Mouse (Mus musculus): ENCODE results near the gene Trir.

Trir gene

GRCm38 (mm10) chr8:85035728-85036310 lies 9.2 kb downstream of the Trir start:
- no peak for DNase-seq (ENCODE audit: extremely low spot score, low read depth, low spot score)

GRCm38 (mm10) chr8:85036381-85036717 lies 9.7 kb downstream of the Trir start:
- no peak for DNase-seq (ENCODE audit: extremely low spot score, low read depth, low spot score)

DNA sequence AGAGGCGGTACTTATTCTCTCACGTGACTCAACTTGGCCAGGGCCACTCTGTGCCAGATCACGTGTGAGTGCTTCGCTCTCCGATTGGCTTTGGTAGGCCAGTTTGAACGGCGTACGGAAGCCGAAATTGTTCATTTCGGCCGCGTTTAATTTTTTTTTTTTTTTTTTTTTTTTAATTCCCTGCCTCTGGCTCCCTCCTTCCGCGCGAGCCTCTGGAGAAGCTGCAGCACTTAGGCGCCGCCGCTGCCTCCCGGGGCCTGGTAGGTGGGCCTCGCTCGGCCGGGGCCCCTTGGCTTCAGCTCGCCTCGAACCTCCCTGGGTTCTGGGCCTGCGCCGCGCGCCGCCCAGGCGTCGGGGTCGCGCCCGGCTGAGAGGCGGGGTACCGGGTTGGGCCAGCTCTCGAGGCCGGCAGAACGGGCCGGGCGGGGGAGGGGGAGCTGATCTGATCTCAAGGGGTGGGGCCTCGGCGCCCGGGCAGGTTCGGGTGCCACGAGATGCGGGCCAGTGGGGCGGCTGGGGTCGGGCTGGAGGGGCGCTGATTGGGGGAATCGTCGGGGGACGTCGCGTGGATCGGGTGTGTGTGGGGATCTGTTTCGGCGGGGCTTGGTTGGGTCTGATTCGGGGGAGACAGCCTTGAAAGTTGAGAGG lies 10.2 kb downstream of the Trir start, which contains the start of gene Tnpo2:
Gene Tnpo2 (plus strand): TSS at position 198 of the 648 bp plus-strand sequence.
- peak; percentile 89 for DNase-seq (ENCODE audit: extremely low spot score, low read depth, low spot score)

GRCm38 (mm10) chr8:85037366-85037680 lies 10.7 kb downstream of the Trir start:
- DNase-seq (ENCODE audit: extremely low spot score, low read depth, low spot score) = no peak

DNA sequence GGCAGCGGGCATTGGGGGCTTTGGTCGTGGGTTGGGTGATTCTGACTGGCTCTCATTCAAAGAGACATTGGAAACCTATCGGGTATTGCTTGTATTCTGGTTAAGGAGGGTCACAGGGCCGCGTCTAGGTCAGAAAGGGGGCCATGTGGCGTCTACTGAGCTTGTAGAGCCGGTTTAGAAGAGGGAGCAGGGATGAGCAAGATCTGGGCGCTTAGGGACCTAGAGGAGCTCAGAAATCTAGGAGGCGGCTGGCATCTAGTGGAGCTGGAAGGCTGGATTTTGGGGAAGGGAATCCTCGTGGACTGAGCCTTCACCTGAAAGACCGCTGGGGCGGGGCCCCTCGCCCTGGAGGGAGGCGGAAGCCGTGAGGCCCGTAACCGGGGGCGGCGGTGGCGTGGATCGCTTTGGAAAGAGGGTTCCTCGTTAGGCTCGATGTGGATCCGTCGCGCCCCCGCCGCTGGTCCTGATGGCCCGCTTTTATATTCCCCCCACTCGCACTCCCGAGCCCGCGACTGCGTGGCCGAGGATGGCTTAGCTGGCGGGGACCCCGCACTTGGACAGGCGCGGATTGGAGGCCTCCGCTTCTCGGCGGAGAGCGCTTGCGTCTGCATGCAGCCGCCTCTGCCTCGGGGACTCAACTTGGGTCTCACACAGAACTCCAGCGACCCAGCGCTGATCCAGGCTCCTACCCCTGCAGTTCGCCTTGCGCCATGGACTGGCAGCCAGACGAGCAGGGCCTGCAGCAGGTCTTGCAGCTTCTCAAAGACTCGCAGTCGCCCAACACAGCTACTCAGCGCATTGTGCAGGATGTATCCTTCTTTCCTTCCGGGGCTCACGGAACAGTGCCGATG lies 11.3 kb downstream of the Trir start:
- DNase-seq (ENCODE audit: extremely low spot score, low read depth, low spot score) = no peak

DNA sequence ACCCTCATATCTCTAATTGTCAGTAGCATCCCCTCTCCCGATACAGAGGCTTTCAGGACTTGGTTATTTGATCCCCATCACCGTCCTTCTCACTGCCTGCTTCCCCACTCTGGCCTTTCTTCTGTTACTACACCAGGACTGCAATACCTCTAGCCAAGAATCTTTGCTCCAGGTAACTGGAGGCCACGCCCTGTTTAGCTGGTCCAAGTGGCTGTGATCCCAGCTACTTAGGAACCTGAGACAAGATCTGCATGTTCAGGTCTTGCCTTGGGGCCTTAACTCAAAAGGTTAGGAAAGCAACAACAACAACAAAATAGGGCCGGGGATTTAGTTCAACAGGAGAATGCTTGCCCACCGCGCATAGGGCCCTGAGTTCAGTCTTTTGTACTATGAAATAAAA lies 17.0 kb downstream of the Trir start:
- no peak for DNase-seq (ENCODE audit: extremely low spot score, low read depth, low spot score)

- no peak for DNase-seq (ENCODE audit: extremely low spot score, low read depth, low spot score)
Observed at GRCm38 (mm10) chr8:85057367-85057766, 30.7 kb downstream of the Trir start.

DNA sequence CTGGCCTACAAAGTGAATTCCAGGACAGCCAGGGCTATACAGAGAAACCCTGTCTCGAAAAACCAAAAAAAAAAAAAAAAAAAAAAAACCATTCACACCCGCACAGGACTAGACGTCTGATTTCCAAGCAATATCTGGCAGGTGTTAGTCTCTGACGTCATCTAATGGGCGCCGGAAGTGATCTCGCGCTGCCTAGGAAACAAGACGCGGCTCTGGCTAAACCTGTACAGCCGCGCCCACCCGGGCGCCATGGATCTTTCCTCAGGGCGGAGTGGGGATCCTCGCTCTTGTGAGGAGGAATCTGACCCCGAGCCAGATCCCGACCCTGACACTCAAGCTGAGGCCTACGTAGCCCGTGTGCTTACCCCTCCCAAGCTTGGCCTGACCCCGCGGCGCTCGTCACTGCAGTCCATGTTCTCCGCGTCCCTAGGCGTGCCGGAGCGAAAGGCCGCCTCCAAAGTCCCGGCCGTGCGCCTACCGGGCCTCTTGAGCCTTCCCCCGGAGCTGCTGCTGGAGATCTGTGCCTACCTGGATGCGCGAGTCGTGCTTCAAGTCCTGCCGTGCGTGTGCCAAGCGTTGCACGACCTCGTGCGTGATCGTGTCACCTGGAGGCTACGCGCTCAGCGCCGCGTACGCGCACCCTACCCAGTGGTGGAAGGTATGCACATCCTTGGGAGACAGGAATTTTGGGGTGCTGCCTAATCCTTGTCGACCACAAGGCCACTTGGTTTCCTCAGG lies 33.4 kb downstream of the Trir start, which contains the start of gene Fbxw9:
Gene Fbxw9 (plus strand): TSS at position 177 of the 738 bp plus-strand sequence.
- DNase-seq (ENCODE audit: extremely low spot score, low read depth, low spot score) = no peak

DNA sequence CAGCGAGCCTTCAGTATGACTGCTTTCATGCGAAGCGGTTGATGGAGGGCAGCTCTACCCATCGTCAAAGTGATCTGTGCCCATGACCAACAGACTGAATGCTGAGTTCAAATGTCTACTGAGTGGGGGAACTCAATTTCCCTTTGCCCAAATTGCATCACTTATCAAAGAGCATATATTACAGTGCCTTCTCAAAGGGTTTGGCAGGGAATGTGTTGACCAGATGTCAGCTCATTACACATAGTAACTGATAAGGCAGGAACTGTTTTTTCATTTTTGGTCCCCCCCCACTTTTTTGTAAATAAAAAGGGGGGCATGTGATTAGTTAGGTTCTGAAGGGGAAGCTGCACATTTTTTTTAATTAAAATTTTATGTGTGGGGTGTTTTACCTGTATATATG lies 36.0 kb downstream of the Trir start:
- DNase-seq (ENCODE audit: extremely low spot score, low read depth, low spot score) = no peak

DNA sequence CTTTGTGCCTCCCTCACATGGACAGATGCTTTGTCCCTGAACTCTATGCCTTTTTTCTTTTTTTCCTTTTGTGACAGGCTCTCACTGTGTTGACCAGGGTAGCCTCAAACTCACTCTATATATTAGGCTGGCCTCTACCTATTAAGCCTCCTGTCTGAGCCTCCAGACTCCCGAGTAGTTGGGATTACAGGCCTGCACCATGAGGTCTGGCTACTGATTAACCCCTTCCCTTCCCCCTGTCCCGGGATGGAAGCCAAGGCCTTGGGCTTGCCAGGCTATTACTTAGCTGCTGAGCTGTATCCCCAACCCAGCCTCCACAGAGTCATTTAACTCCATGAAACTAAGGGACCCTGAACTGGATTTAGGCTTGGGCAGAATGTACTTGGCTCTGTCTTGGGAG lies 38.6 kb downstream of the Trir start:
- no peak for DNase-seq (ENCODE audit: extremely low spot score, low read depth, low spot score)

- DNase-seq (ENCODE audit: extremely low spot score, low read depth, low spot score) = no peak
Observed at GRCm38 (mm10) chr8:85067155-85067554, 40.5 kb downstream of the Trir start.

- no peak for DNase-seq (ENCODE audit: extremely low spot score, low read depth, low spot score)
Observed at GRCm38 (mm10) chr8:85067982-85068381, 41.4 kb downstream of the Trir start, which contains the start of gene Gm5741. Gene Gm5741 (minus strand): TSS chr8:85067982.

DNA sequence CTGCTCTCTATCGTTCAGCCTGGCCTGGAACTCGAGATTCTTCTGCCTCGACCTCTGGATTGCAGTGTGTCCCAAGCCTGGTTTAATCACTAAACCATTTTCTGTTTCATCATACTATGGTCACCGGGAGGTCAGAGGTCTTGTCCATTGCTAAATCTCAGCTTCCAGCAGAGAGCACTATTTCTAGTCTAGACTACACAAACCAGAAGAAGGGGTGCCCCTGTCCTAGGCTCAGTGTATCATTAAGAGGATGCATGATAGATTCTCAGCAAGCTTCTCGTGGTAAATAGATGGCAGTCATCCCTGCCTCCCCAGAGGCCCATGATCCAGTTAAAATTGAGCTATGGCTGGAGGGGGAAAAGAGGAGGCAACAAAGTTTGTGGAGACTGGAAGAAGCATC lies 44.4 kb downstream of the Trir start:
- no peak for DNase-seq (ENCODE audit: extremely low spot score, low read depth, low spot score)

DNA sequence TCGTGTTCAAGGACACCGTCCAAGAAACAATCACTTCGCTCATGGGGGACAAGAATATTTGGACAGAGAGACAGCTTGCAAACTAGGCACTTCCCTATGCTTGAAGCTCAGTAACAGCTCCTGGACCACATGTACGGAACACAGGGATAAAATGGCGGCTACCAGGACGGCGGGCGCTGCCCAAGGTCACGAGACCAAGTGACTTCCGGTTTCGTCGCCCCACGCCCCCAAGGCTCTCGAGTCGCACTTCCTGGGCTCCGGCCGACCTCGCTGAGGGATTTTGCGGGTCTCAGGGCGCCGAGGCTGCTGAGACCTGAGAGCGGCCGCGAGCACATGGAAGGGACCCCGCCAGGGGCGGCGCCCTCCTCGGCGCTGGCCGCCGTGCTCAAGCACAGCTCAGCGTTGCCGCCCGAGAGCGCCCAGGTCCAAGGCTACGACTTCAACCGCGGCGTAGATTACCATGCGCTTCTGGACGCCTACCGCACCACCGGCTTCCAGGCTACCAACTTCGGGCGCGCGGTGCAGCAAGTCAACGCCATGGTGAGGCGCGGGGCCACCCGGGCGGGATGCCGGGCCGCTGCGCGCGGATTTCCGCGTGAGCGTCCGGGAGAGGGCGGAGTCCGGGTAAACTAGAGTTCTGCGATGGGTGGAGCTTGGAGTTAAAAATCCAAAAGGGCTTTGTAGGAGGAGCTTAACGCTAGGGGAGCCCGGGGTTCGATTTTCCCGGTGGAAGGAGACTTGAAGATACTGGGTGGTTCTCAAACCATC lies 45.1 kb downstream of the Trir start, which contains the start of gene Dhps:
Gene Dhps (plus strand): TSS at position 244 of the 768 bp plus-strand sequence.
- no peak for DNase-seq (ENCODE audit: extremely low spot score, low read depth, low spot score)

DNA sequence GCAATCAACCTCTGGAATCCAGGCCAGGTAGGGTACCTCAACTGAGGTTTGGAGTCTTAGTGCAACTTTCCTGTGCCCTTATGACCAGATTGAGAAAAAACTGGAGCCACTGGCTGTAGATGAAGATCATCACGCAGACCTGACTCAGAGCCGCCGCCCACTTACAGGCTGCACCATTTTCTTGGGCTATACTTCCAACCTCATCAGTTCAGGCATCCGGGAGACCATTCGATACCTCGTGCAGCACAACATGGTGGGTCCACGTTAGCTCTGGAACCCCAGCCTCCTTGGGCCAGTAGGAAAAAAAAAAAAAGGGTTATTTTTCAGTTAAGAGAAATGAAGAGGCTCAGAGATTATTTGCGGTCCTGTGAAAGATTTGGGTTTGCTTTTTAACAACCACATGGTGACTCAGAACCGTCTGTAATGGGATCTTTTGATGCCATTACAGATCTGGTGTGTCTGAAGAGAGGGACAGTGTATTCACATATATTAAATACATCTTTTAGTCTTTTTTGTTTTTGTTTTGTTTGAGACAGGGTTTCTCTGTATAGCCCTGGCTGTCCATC lies 45.8 kb downstream of the Trir start:
- DNase-seq (ENCODE audit: extremely low spot score, low read depth, low spot score) = no peak

DNA sequence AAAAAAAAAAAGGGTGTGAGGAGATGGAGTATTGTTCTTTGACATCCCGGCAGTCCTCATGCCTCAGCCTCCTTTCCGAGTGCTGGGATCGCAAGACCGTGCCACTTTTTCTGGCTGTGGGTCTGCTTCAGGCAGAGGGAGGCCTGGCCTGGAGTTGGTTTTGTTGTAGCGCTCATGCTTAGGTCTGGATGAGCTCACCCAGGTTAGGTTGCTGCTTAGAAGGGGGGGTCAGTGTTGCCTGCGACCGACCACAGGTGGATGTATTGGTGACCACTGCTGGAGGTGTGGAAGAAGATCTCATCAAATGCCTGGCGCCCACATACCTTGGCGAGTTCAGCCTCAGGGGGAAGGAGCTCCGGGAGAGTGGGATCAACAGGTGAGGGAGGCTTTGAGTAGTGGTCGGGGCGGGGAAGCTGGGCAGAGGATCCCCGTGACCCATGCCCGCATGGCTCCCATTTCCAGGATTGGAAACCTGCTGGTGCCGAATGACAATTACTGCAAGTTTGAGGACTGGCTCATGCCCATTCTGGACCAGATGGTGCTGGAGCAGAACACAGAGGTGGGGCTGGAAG lies 46.5 kb downstream of the Trir start:
- DNase-seq (ENCODE audit: extremely low spot score, low read depth, low spot score) = no peak

GRCm38 (mm10) chr8:85074167-85074566 lies 47.5 kb downstream of the Trir start:
- DNase-seq (ENCODE audit: extremely low spot score, low read depth, low spot score) = no peak

DNA sequence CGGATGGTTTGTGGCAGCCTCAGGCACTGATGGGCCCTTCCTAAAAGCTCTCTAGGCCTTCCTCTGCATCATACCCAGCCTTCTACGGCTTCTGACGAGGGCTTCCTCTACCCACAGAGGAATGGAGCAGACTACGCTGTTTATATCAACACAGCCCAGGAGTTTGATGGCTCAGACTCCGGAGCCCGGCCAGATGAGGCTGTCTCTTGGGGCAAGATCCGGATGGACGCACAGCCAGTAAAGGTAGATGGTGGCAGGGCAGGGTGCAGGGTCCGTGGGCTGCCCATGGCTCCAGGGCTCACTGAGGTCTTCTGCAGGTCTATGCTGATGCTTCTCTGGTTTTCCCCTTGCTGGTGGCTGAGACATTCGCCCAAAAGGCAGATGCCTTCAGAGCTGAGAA lies 48.0 kb downstream of the Trir start:
- no peak for DNase-seq (ENCODE audit: extremely low spot score, low read depth, low spot score)

DNA sequence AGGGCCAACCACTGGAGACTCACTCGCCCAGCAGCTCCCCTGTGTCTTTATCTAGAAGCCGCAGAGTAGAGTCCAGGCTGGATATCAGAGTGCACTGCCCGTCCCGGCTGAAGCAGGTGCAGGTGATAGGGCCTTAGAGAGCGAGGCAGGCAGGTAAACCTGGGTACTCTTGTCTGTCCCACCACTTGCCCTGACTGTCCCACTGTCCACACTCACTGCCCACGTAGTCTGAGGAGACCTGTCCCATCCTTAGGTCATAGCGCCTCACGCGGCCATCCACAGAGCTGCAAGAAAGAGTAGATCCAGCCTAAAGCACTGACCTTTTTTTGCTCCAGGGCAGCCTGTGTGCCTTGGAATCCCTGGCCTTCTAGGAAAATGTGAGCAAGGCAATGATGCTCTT lies 49.4 kb downstream of the Trir start:
- DNase-seq (ENCODE audit: extremely low spot score, low read depth, low spot score) = no peak

- no peak for DNase-seq (ENCODE audit: extremely low spot score, low read depth, low spot score)
Observed at GRCm38 (mm10) chr8:85076993-85077392, 50.4 kb downstream of the Trir start.
